20 mouse cellular contexts compared by ENCODE assay signal in genomic region chr1:166283451-166283850, GRCm38 (mm10). TPM values are rescaled to one million over a fixed set of nuclear protein-coding genes. Genes with fewer than 3 reads are reported as not detected.
DNase-seq lines count a peak whose midpoint lies in the region; ATAC-seq and TF ChIP-seq lines count a peak whose summit lies in the region.
"Had no signal": no experiment of that assay in that cellular context is flagged by ENCODE, and none has a peak within 500 bp of the region (broad histone marks: within the 10 kb centered on the region; RNA-seq: fewer than 3 reads in every experiment).

No protein-coding gene starts in this region.

- ATAC-seq in forebrain, embryonic 13.5 days = no peak
- ATAC-seq in hindbrain, embryonic 15.5 days (ENCODE audit: low FRiP score, low read depth) = no peak
- no peak for ATAC-seq in neural tube, embryonic 12.5 days (ENCODE audit: low FRiP score, low read depth)
- ATAC-seq: Patski had no signal

- H3K36me3 ChIP-seq in forebrain, embryonic 13.5 days (ENCODE audit: poor library complexity, severe bottlenecking) = no peaks in the 10 kb centered on the region
- no peaks in the 10 kb centered on the region for H3K36me3 ChIP-seq in hindbrain, embryonic 15.5 days
- H3K36me3 ChIP-seq in neural tube, embryonic 12.5 days = no peaks in the 10 kb centered on the region
- H3K36me3 ChIP-seq: limb, embryonic 13.5 days; liver, embryonic 15.5 days had no signal

- H3K4me3 ChIP-seq in layer of hippocampus, adult 2 months = no peak overlapping the region
- H3K4me3 ChIP-seq in forebrain, embryonic 13.5 days = no peak overlapping the region
- H3K4me3 ChIP-seq in hindbrain, embryonic 15.5 days = no peak overlapping the region
- no peak overlapping the region for H3K4me3 ChIP-seq in neural tube, embryonic 12.5 days
- H3K4me3 ChIP-seq: liver, embryonic 15.5 days had no signal

- peaks cover 88% of the 10 kb centered on the region for H3K4me1 ChIP-seq in forebrain, embryonic 13.5 days
- H3K4me1 ChIP-seq in hindbrain, embryonic 15.5 days (replicated peaks) = peaks cover 81% of the 10 kb centered on the region
- peaks cover 67% of the 10 kb centered on the region for H3K4me1 ChIP-seq in neural tube, embryonic 12.5 days
- H3K4me1 ChIP-seq: liver, embryonic 15.5 days had no signal

- no peak for DNase-seq in layer of hippocampus, adult 2 months (ENCODE audit: low spot score in 2 of 2)
- no peak for DNase-seq in layer of hippocampus, postnatal 14 days (ENCODE audit: low spot score in 2 of 2)
- DNase-seq in kidney, postnatal 4 days = no peak
- DNase-seq in frontal cortex, postnatal 25 days (ENCODE audit: low spot score in 2 of 2) = no peak
- no peak for DNase-seq in frontal cortex, postnatal 14 days (ENCODE audit: low spot score in 2 of 2)
- DNase-seq: B cell, adult 2 months; cerebellum, adult 18-20 months; kidney, adult 9 months; lung, postnatal 10 days; spleen, adult 18-20 months had no signal

- peak overlapping the region; percentile 87 for H3K27ac ChIP-seq in layer of hippocampus, adult 2 months
- H3K27ac ChIP-seq in forebrain, embryonic 13.5 days = peak overlapping the region; percentile 93
- peak overlapping the region; percentile 51; the same call in 1 of the 2 replicates for H3K27ac ChIP-seq in hindbrain, embryonic 15.5 days (replicated peaks)
- 0 out of 2 replicates have a peak overlapping the region, but pooled peaks have one; percentile 11 for H3K27ac ChIP-seq in neural tube, embryonic 12.5 days
- H3K27ac ChIP-seq: limb, embryonic 13.5 days; liver, embryonic 15.5 days had no signal

- no peak for TF ChIP-seq CTCF in layer of hippocampus, adult 2 months (conservative IDR thresholded peaks at IDR 0.05)

- H3K27me3 ChIP-seq in forebrain, embryonic 13.5 days = no peaks in the 10 kb centered on the region
- no peaks in the 10 kb centered on the region for H3K27me3 ChIP-seq in hindbrain, embryonic 15.5 days
- no peaks in the 10 kb centered on the region for H3K27me3 ChIP-seq in neural tube, embryonic 12.5 days (replicated peaks)

- H3K9ac ChIP-seq in forebrain, embryonic 13.5 days = no peak overlapping the region
- no peak overlapping the region for H3K9ac ChIP-seq in hindbrain, embryonic 15.5 days
- no peak overlapping the region for H3K9ac ChIP-seq in neural tube, embryonic 12.5 days
- H3K9ac ChIP-seq: limb, embryonic 13.5 days; liver, embryonic 15.5 days had no signal

- H3K4me2 ChIP-seq in forebrain, embryonic 13.5 days = peak overlapping the region; percentile 51
- no peak overlapping the region for H3K4me2 ChIP-seq in hindbrain, embryonic 15.5 days
- no peak overlapping the region for H3K4me2 ChIP-seq in neural tube, embryonic 12.5 days (replicated peaks)
- H3K4me2 ChIP-seq: liver, embryonic 15.5 days had no signal

- H3K9me3 ChIP-seq in forebrain, embryonic 13.5 days (replicated peaks) = no peaks in the 10 kb centered on the region
- H3K9me3 ChIP-seq in hindbrain, embryonic 15.5 days = no peaks in the 10 kb centered on the region
- no peaks in the 10 kb centered on the region for H3K9me3 ChIP-seq in neural tube, embryonic 12.5 days
- H3K9me3 ChIP-seq: limb, embryonic 13.5 days; liver, embryonic 15.5 days had no signal

- WGBS in forebrain, embryonic 13.5 days = 38% methylated on average over 6 of the region's 6 CpGs
- WGBS in hindbrain, embryonic 15.5 days = 49% methylated on average over 6 of the region's 6 CpGs
- WGBS in neural tube, embryonic 12.5 days = 70% methylated on average over 6 of the region's 6 CpGs

RNA-seq across cellular contexts. Expression of gene Ildr2, which starts 29.5 kb away (rescaled TPM):
- 10 to 100 TPM; 71.5 to 73.6 TPM for total RNA-seq in layer of hippocampus, adult 2 months (2021)
- 10 to 100 TPM; 83.5 to 92.3 TPM for total RNA-seq in layer of hippocampus, postnatal 14 days (2021)
- polyA plus RNA-seq in forebrain, embryonic 13.5 days (2015; fragmentation: Nextera tagmentation; extraction: Ambion mirVana) = 4.5 and 5.3 TPM in 2 replicates
- 4.1 and 4.9 TPM in 2 replicates for polyA plus RNA-seq in hindbrain, embryonic 15.5 days (2015; fragmentation: Nextera tagmentation; extraction: Ambion mirVana)
- polyA plus RNA-seq in neural tube, embryonic 12.5 days (2016; fragmentation: Nextera tagmentation; extraction: Ambion mirVana) = 5.1 and 5.3 TPM in 2 replicates
- total RNA-seq: granulocyte monocyte progenitor cell, adult 5-6 weeks; neutrophil, adult 5-6 weeks had no signal

RNA-seq across cellular contexts. Expression of gene Mael, which starts 44.9 kb away (rescaled TPM):
- not detected for total RNA-seq in layer of hippocampus, adult 2 months (2021)
- not detected for total RNA-seq in layer of hippocampus, postnatal 14 days (2021)
- not detected in 2 replicates for polyA plus RNA-seq in forebrain, embryonic 13.5 days (2015; fragmentation: Nextera tagmentation; extraction: Ambion mirVana)
- polyA plus RNA-seq in hindbrain, embryonic 15.5 days (2015; fragmentation: Nextera tagmentation; extraction: Ambion mirVana) = 0.22 and 0.43 TPM in 2 replicates
- not detected in 2 replicates for polyA plus RNA-seq in neural tube, embryonic 12.5 days (2016; fragmentation: Nextera tagmentation; extraction: Ambion mirVana)
- total RNA-seq: granulocyte monocyte progenitor cell, adult 5-6 weeks; left cerebral cortex, adult 8-10 months; neutrophil, adult 5-6 weeks had no signal
- polyA plus RNA-seq: Patski; stomach, embryonic 16.5 days had no signal

Comparison
In these comparisons a context has a peak if more than half of its experiments do, and no peak if none do; other contexts are left out.
1. H3K27ac ChIP-seq: peak in every context shown above with its lines; median percentile 93 in forebrain, embryonic 13.5 days; 87 in layer of hippocampus, adult 2 months; 51 in hindbrain, embryonic 15.5 days; 11 in neural tube, embryonic 12.5 days.